ENCODE assay signal across 21 mouse cellular contexts in the genomic region with DNA sequence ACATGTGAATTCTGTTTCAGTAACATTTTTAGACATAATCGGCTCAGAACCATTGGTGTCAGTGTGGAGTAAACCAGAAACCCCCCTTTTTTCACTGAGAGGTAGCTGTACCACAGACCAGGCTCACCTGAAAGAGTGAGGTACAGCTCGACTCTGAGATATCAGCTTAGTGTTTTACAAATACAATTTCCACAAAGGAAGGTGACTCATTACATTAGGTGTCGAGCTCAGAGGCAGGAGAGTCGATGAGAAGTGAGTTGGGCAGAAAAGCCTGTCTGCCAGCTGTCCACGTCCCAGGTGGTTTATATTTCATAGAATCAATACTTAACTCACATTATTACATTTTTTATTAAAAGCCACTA. TPM values are rescaled to one million over a fixed set of nuclear protein-coding genes. Genes with fewer than 3 reads are reported as not detected.
DNase-seq lines count a peak whose midpoint lies in the region; ATAC-seq lines count a peak whose summit lies in the region.
"Had no signal": no experiment of that assay in that cellular context is flagged by ENCODE, and none has a peak within 500 bp of the region (broad histone marks: within the 10 kb centered on the region; RNA-seq: fewer than 3 reads in every experiment).

No protein-coding gene starts in this region.

- ATAC-seq in CD4-positive, CD25-positive, alpha-beta regulatory T cell, adult 4 months: peak; percentile 50
- ATAC-seq in intestine, embryonic 16.5 days: peak; percentile 18; the same call in 1 of the 2 replicates
- ATAC-seq in stomach, embryonic 16.5 days (ENCODE audit: insufficient read depth, low FRiP score): no peak
- ATAC-seq: forebrain, embryonic 16.5 days; Patski had no signal

- no peaks in the 10 kb centered on the region for H3K27me3 ChIP-seq in intestine, embryonic 16.5 days (replicated peaks; ENCODE audit: control insufficient read depth, insufficient read depth, low read length)
- no peaks in the 10 kb centered on the region for H3K27me3 ChIP-seq in stomach, embryonic 16.5 days (ENCODE audit: control insufficient read depth, insufficient read depth, low read length)
- H3K27me3 ChIP-seq: embryonic facial prominence, embryonic 13.5 days; forebrain, embryonic 12.5 days; hindbrain, embryonic 15.5 days; Patski had no signal

- 72% methylated on average over 5 of the region's 5 CpGs for WGBS in intestine, embryonic 16.5 days
- WGBS in stomach, embryonic 16.5 days: 60% methylated on average over 5 of the region's 5 CpGs

- DNase-seq in CD4-positive, CD25-positive, alpha-beta regulatory T cell, adult 2 months (ENCODE audit: low read depth, low spot score): peak; percentile 20
- DNase-seq in layer of hippocampus, adult 9-10 months (ENCODE audit: low spot score): no peak
- no peak for DNase-seq in lung, postnatal 10 days
- DNase-seq in heart, adult 9 months (ENCODE audit: low spot score in 2 of 2): no peak
- DNase-seq: adrenal gland, adult 2 months; adrenal gland, postnatal 25 days; cerebellum, adult 18-20 months; cerebellum, adult 9-11 months; cerebellum, postnatal 36 days; gastrocnemius, adult 2 months; gastrocnemius, postnatal 25 days; heart, postnatal 36 days had no signal

- H3K9ac ChIP-seq in intestine, embryonic 16.5 days (ENCODE audit: low read depth, low read length): no peak overlapping the region
- no peak overlapping the region for H3K9ac ChIP-seq in stomach, embryonic 16.5 days (ENCODE audit: low read length)
- H3K9ac ChIP-seq: embryonic facial prominence, embryonic 13.5 days; forebrain, embryonic 12.5 days; heart, embryonic 13.5 days; hindbrain, embryonic 15.5 days had no signal

- no peaks in the 10 kb centered on the region for H3K9me3 ChIP-seq in intestine, embryonic 16.5 days (ENCODE audit: control insufficient read depth, low read length)
- no peaks in the 10 kb centered on the region for H3K9me3 ChIP-seq in stomach, embryonic 16.5 days (replicated peaks; ENCODE audit: control insufficient read depth, low read length)
- H3K9me3 ChIP-seq: embryonic facial prominence, embryonic 13.5 days; forebrain, embryonic 12.5 days; heart, embryonic 13.5 days; hindbrain, embryonic 15.5 days had no signal

- no peak overlapping the region for H3K27ac ChIP-seq in intestine, embryonic 16.5 days (ENCODE audit: low read length)
- H3K27ac ChIP-seq in stomach, embryonic 16.5 days (ENCODE audit: low read length): 0 out of 2 replicates have a peak overlapping the region, but pooled peaks have one; percentile 2
- H3K27ac ChIP-seq: embryonic facial prominence, embryonic 13.5 days; forebrain, embryonic 12.5 days; gastrocnemius, adult 2 months; heart, embryonic 13.5 days; hindbrain, embryonic 15.5 days had no signal

- 0 out of 2 replicates have a peak, but pooled peaks cover 4% of the 10 kb centered on the region for H3K36me3 ChIP-seq in intestine, embryonic 16.5 days (ENCODE audit: control insufficient read depth, insufficient read depth, low read length)
- no peaks in the 10 kb centered on the region for H3K36me3 ChIP-seq in stomach, embryonic 16.5 days (ENCODE audit: control insufficient read depth, insufficient read depth, low read length)

- no peak overlapping the region for H3K4me3 ChIP-seq in intestine, embryonic 16.5 days (ENCODE audit: low read length)
- H3K4me3 ChIP-seq in stomach, embryonic 16.5 days (replicated peaks; ENCODE audit: low read length): no peak overlapping the region
- H3K4me3 ChIP-seq: embryonic facial prominence, embryonic 13.5 days; forebrain, embryonic 12.5 days; gastrocnemius, adult 2 months; heart, embryonic 13.5 days; hindbrain, embryonic 15.5 days had no signal

- no peaks in the 10 kb centered on the region for H3K4me1 ChIP-seq in intestine, embryonic 16.5 days (ENCODE audit: control insufficient read depth, insufficient read depth, low read length)
- H3K4me1 ChIP-seq in stomach, embryonic 16.5 days (ENCODE audit: control insufficient read depth, insufficient read depth, low read length): no peaks in the 10 kb centered on the region
- H3K4me1 ChIP-seq: embryonic facial prominence, embryonic 13.5 days; forebrain, embryonic 12.5 days; hindbrain, embryonic 15.5 days had no signal

- H3K4me2 ChIP-seq in intestine, embryonic 16.5 days (ENCODE audit: low read depth, low read length): no peak overlapping the region
- H3K4me2 ChIP-seq in stomach, embryonic 16.5 days (ENCODE audit: low read depth, low read length): no peak overlapping the region
- H3K4me2 ChIP-seq: embryonic facial prominence, embryonic 13.5 days; forebrain, embryonic 12.5 days; heart, embryonic 13.5 days; hindbrain, embryonic 15.5 days had no signal

RNA-seq across cellular contexts. Expression of a gene that starts 14.8 kb away (rescaled TPM):
- 10 to 100 TPM; 79.7 to 81.7 TPM for polyA plus RNA-seq in CD4-positive, CD25-positive, alpha-beta regulatory T cell, adult 4 months (2017; shearing (Covaris generic))
- 3.9 and 4.1 TPM in 2 replicates for polyA plus RNA-seq in intestine, embryonic 16.5 days (2015; fragmentation: Nextera tagmentation; extraction: Ambion mirVana)
- polyA plus RNA-seq in stomach, embryonic 16.5 days (2015; fragmentation: Nextera tagmentation; extraction: Ambion mirVana): 3.5 and 4.4 TPM in 2 replicates

RNA-seq across cellular contexts. Expression of a gene that starts 18.6 kb away (rescaled TPM):
- polyA plus RNA-seq in CD4-positive, CD25-positive, alpha-beta regulatory T cell, adult 4 months (2017; shearing (Covaris generic)): 10 to 100 TPM; 20.6 to 33.8 TPM
- polyA plus RNA-seq in intestine, embryonic 16.5 days (2015; fragmentation: Nextera tagmentation; extraction: Ambion mirVana): 27.8 and 33.4 TPM in 2 replicates
- polyA plus RNA-seq in stomach, embryonic 16.5 days (2015; fragmentation: Nextera tagmentation; extraction: Ambion mirVana): 25.2 and 29.1 TPM in 2 replicates

RNA-seq across cellular contexts. Expression of a gene that starts 28.0 kb away (rescaled TPM):
- 100 to 1,000 TPM; 260 to 342 TPM for polyA plus RNA-seq in CD4-positive, CD25-positive, alpha-beta regulatory T cell, adult 4 months (2017; shearing (Covaris generic))
- 234 and 256 TPM in 2 replicates for polyA plus RNA-seq in intestine, embryonic 16.5 days (2015; fragmentation: Nextera tagmentation; extraction: Ambion mirVana)
- 227 and 228 TPM in 2 replicates for polyA plus RNA-seq in stomach, embryonic 16.5 days (2015; fragmentation: Nextera tagmentation; extraction: Ambion mirVana)

RNA-seq across cellular contexts. Expression of a gene that starts 58.9 kb away (rescaled TPM):
- 1 to 10 TPM; 3.8 to 4.2 TPM for polyA plus RNA-seq in CD4-positive, CD25-positive, alpha-beta regulatory T cell, adult 4 months (2017; shearing (Covaris generic))
- 1.4 TPM in 2 replicates for polyA plus RNA-seq in intestine, embryonic 16.5 days (2015; fragmentation: Nextera tagmentation; extraction: Ambion mirVana)
- polyA plus RNA-seq in stomach, embryonic 16.5 days (2015; fragmentation: Nextera tagmentation; extraction: Ambion mirVana): 1.4 and 1.6 TPM in 2 replicates

Comparison
In these comparisons a context has a peak if more than half of its experiments do, and no peak if none do; other contexts are left out.
1. RNA of a gene that starts 14.8 kb away (polyA plus RNA-seq): 79.7 to 81.7 TPM in CD4-positive, CD25-positive, alpha-beta regulatory T cell, adult 4 months; 3.5 to 4.4 TPM in stomach, embryonic 16.5 days and 3.9 to 4.1 TPM in intestine, embryonic 16.5 days; every median in the first group is over 10 times any median in the second.